Mouse (Mus musculus) embryonic facial prominence, embryonic 11.5 days (tissue): ENCODE data around the gene Rap1b. TPM values are rescaled to one million over a fixed set of nuclear protein-coding genes. Genes with fewer than 3 reads are reported as not detected.

ENCODE experiments used
- ATAC-seq: fragments of 200-750 bp; cut with Nextera tagmentation; replicated peaks from 2 replicates; pipeline ENCODE4 v1.8.0; 2017; ENCODE audit warnings: low read depth; ENCODE audit not compliant: insufficient number of reproducible peaks, low FRiP score, low TSS enrichment
- DNase-seq: peaks from one replicate; pipeline ENCODE4 v3.0.0-alpha.2; 2015; ENCODE audit warnings: low spot score
- H3K27ac ChIP-seq: fragments of 300-500 bp; sonication (generic); replicated peaks from 2 replicates; pipeline ENCODE4 v1.5.1; 2014; ENCODE audit warnings: mild to moderate bottlenecking, low read depth, low read length, control low read depth
- H3K27me3 ChIP-seq: fragments of 300-500 bp; sonication (generic); 2 replicates; pipeline ENCODE4 v1.6.1; 2014; ENCODE audit warnings: mild to moderate bottlenecking, low read length, moderate library complexity, mixed read lengths; ENCODE audit not compliant: control insufficient read depth, insufficient read depth
- H3K36me3 ChIP-seq: fragments of 300-500 bp; sonication (generic); replicated peaks from 2 replicates; pipeline ENCODE4 v1.6.1; 2014; ENCODE audit warnings: low read depth, mild to moderate bottlenecking, low read length, moderate library complexity, mixed read lengths; ENCODE audit not compliant: control insufficient read depth, insufficient read depth
- H3K4me1 ChIP-seq: fragments of 300-500 bp; sonication (generic); 2 replicates; pipeline ENCODE4 v1.6.1; 2014; ENCODE audit warnings: low read length, mixed read lengths; ENCODE audit not compliant: control insufficient read depth, insufficient read depth
- H3K4me2 ChIP-seq: fragments of 300-500 bp; sonication (generic); 2 replicates; pipeline ENCODE4 v1.6.1; 2014; ENCODE audit warnings: low read depth, mild to moderate bottlenecking, control low read depth, low read length, moderate library complexity
- H3K4me3 ChIP-seq: fragments of 300-500 bp; sonication (generic); 2 replicates; pipeline ENCODE4 v1.5.1; 2014; ENCODE audit warnings: low read depth, low read length, control low read depth
- H3K9ac ChIP-seq: fragments of 300-500 bp; sonication (generic); replicated peaks from 2 replicates; pipeline ENCODE4 v1.6.1; 2014; ENCODE audit warnings: mild to moderate bottlenecking, control low read depth, low read length
- H3K9me3 ChIP-seq: fragments of 300-500 bp; sonication (generic); replicated peaks from 2 replicates; pipeline ENCODE4 v1.6.1; 2016; ENCODE audit warnings: mild to moderate bottlenecking, low read length, inconsistent platforms, mixed read lengths; ENCODE audit not compliant: control insufficient read depth
- WGBS: fragments of 180-500 bp; shearing (Covaris S2); extraction: QIAGEN DNeasy Blood & Tissue Kit; methylation state at CpG from one replicate; pipeline ENCODE4 v1.1.7; 2014; 5-methylcytosine and 5-hydroxymethylcytosine counted together
- polyA plus RNA-seq: library from polyadenylated mRNA; unstranded; fragments of >200 nt; fragmentation: Nextera tagmentation; extraction: Ambion mirVana; gene quantifications from 2 replicates; pipeline ENCODE4 v1.2.1, GENCODE M21; 2014

Gene Rap1b
- polyA plus RNA-seq, 1 experiment from 2014 or later, result 179 TPM

DNA sequence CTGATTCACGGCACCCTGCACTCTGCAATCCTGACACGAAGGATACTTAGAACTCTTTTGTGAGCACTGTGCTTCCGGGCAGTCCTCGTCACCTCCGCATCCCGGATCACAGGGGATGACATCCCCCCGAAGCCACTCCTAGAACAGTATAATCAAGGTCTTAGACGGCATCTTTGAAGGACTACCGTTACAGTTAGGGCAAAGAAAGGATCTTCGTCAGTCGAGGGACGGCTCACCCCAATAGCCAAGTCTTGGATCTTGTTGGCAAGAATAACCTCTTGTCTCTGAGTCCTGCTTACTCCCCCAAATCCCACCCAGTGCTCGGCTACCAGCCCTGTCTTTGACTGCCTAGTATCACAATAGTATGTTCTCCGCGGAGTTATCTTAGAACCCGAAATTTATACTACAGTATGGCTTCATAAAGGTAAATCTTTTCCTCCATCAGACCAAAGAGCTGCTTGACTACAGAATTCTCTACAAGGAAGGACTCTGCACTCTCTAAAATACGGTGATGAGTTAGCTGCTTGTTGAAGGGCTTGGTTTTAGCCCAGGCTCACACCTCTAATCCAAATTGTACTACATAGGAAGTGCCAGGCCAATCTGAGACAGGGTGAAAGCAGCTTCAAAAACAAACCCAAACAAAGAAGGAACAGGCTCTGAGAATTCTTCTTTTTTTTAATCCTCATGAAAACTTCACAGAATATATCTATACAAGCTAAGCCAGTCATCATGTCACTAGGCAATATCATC is 55.2 kb downstream of the Rap1b start:
- no peak overlapping the region for H3K4me3 ChIP-seq
- DNase-seq (no peak), ATAC-seq (no peak)
- no peaks in the 10 kb centered on the region for H3K4me1 ChIP-seq
- no peaks in the 10 kb centered on the region; the same call in 1 of the 2 replicates for H3K36me3 ChIP-seq
- no peaks in the 10 kb centered on the region for H3K27me3 ChIP-seq
- H3K27ac ChIP-seq, result no peak overlapping the region
- WGBS, result 95% methylated on average over 17 of the region's 17 CpGs
- H3K9ac ChIP-seq, result no peak overlapping the region
- no peak overlapping the region for H3K4me2 ChIP-seq
- no peaks in the 10 kb centered on the region for H3K9me3 ChIP-seq

DNA sequence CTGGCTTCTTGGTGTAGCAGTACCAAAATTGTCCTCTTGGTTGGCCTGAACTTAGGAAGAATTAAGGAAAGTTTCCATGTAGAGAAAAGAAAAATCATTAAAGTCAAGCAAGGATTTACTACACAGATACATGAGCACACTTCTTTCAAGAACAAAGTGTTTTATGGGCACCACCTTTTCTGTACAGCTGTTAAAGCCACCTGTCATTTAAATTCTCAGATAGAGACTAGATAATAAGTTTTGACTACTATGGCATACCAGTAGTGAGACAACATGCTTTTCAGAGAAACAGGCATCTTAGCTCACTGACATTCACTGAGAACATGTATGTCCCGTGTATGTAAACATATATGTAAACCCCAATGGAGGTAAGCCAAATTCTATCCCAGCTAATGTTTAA is 55.8 kb downstream of the Rap1b start:
- Histone ChIP-seq H3K9me3 (no peaks in the 10 kb centered on the region), H3K27ac (no peak overlapping the region), H3K36me3 (no peaks in the 10 kb centered on the region; the same call in 1 of the 2 replicates), H3K4me1 (no peaks in the 10 kb centered on the region), H3K4me3 (no peak overlapping the region), H3K27me3 (no peaks in the 10 kb centered on the region), H3K4me2 (no peak overlapping the region), H3K9ac (no peak overlapping the region)
- 97% methylated on average over 1 of the region's 1 CpGs for WGBS
- ATAC-seq (no peak), DNase-seq (no peak)

DNA sequence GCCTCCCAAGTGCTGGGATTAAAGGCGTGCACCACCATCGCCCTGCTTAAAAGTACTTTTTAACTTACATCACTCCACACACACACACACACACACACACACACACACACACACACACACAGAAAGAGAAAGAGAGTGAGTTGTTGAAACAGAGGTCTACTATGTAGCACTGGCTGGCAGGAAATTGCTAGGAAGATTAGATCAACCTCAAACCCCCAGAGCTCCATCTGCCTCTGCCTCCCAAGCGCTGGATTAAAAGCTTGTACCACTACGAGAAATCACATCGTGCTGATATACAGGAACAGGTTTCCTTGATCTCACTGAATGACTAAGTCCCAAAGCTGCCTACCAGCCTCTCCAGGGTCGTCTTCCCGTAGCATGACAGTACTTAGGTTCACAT is 61.2 kb downstream of the Rap1b start:
- ATAC-seq, result no peak
- H3K36me3 ChIP-seq, result no peaks in the 10 kb centered on the region; the same call in 1 of the 2 replicates

DNA sequence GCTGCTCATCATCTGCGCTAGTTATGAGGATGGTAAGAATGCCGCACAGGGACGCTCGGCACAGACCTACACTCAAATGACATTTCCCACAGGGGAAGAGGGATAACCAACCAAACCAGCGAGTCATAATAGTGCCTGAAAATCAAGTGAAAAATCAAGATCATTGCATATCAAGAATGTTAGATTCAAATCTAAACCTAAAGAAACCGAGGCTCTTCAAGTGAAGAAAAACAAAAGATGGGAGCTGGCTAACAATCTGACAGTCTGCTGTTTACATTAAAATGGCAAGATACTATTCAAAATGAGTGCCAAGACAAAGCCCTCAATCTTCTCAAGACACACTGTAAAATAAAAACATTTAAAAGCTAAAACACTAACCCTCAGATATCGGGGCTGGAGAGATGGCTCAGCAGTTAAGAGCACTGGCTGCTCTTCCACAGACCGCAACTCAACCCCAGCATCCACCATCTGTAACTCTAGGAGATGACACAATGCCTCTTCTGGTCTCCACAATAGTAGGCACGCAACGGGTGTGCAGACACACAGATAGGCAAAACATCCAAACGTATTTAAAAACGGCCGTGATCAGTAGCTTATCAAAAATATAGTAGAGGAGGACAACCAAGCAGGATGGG is 61.9 kb downstream of the Rap1b start:
- no peaks in the 10 kb centered on the region; the same call in 1 of the 2 replicates for H3K36me3 ChIP-seq
- 94% methylated on average over 13 of the region's 13 CpGs for WGBS
- H3K4me1 ChIP-seq, result no peaks in the 10 kb centered on the region
- no peak overlapping the region for H3K4me2 ChIP-seq
- no peak overlapping the region for H3K9ac ChIP-seq
- no peak overlapping the region for H3K27ac ChIP-seq
- no peak overlapping the region for H3K4me3 ChIP-seq
- DNase-seq, result no peak
- no peaks in the 10 kb centered on the region for H3K9me3 ChIP-seq
- H3K27me3 ChIP-seq, result no peaks in the 10 kb centered on the region
- no peak for ATAC-seq

More for the DNA sequence above, 61.2 kb downstream of the Rap1b start:
- DNase-seq, result no peak
- Histone ChIP-seq H3K27me3 (no peaks in the 10 kb centered on the region), H3K27ac (no peak overlapping the region), H3K4me2 (no peak overlapping the region), H3K9me3 (no peaks in the 10 kb centered on the region), H3K4me3 (no peak overlapping the region), H3K9ac (no peak overlapping the region), H3K4me1 (no peaks in the 10 kb centered on the region)
- 94% methylated on average over 7 of the region's 7 CpGs for WGBS

DNA sequence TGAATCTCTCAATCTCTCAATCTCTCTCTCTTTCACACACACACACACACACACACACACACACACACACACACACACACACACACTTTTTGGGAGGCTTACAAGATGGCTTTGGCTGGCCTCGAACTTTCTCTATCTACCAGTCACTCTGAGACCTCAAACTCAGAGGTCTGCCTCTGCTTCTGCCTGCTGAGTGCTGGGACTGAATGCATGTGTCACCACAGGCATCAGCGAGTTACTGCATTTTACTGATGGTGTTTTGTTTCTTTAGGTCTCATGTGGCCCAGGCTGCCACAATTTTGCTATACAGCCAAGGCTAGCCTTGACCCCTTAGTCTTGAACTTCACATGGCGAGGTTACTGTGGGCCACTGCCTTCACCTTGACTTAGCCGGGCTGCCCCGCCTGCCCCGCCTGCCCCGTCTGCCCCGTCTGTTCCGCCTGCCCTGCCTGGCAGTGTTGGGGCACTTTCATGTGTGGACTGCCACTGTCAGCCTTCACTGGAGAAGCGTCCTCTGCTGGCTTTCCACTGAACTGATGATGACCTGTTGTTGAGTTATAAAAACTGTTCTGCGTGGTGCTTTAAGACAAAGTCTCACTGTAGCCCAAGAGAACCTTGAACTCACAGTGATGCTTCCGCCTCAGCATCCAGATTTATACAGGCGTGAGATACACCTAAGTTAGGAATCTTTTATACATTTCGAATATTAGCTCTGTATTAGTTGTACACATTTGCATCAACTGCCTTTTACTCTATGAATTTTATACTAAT is 63.2 kb downstream of the Rap1b start:
- Histone ChIP-seq H3K4me2 (no peak overlapping the region), H3K9me3 (no peaks in the 10 kb centered on the region), H3K36me3 (no peaks in the 10 kb centered on the region; the same call in 1 of the 2 replicates), H3K27me3 (no peaks in the 10 kb centered on the region), H3K27ac (no peak overlapping the region), H3K4me3 (no peak overlapping the region), H3K9ac (no peak overlapping the region), H3K4me1 (no peaks in the 10 kb centered on the region)
- no peak for DNase-seq
- 94% methylated on average over 14 of the region's 14 CpGs for WGBS
- no peak for ATAC-seq

DNA sequence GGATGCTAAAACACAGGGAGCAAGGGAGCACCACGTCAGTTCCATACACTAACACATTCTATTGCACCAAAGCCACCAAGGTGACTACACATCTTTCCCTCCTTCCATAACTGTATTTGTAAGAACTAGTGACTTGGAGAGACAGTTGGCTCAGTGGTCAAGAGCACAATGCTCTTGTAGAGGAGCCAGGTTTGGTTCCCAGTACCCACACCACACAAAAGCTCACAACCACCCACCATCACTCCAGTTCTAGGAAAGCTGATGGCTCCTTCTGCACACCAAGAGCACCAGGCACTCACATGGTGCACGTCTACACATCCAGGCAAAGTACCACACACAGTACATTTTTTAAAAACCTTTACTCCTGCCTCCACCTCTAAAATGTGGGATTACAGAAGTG is 63.8 kb downstream of the Rap1b start:
- Histone ChIP-seq H3K36me3 (no peaks in the 10 kb centered on the region; the same call in 1 of the 2 replicates), H3K27ac (no peak overlapping the region), H3K9ac (no peak overlapping the region), H3K9me3 (no peaks in the 10 kb centered on the region), H3K4me2 (no peak overlapping the region), H3K4me3 (no peak overlapping the region), H3K4me1 (no peaks in the 10 kb centered on the region), H3K27me3 (no peaks in the 10 kb centered on the region)
- no peak for DNase-seq
- no peak for ATAC-seq
- 99% methylated on average over 2 of the region's 2 CpGs for WGBS

DNA sequence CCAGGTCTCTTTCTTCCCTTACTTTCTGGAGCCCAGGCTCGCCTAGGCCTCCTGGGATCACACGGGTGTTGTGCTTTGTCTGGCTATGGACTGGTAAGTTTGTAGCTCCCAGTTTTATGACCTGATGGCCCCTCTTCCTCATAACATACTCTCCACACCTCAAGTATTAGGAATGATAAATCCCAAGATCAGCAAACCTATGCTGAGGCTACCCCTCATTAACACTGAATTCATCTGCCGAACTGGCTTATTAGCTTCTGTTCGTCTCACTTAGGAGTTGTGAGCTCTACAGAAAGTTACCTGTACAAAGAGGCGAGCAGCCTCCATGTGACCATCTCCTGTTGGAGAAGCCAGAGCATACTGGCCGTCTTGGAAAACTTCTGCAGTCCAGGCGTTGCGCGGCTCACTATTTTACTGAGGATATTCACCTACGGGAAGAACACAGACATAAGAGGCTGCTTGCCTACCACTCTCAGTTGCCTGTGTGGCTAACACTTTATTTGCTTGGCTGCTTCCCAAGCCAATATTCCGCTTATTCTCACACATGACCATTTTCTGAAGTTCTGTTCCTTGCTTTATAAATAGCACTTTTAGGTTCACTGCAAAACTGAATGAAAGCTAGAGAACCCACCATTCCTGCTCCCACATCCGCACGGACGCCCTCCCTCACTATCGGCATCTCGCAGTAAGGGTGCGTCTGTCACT is 64.7 kb downstream of the Rap1b start:
- no peaks in the 10 kb centered on the region for H3K9me3 ChIP-seq
- no peaks in the 10 kb centered on the region for H3K27me3 ChIP-seq
- H3K4me2 ChIP-seq, result no peak overlapping the region
- no peak overlapping the region for H3K9ac ChIP-seq
- no peak for ATAC-seq
- no peaks in the 10 kb centered on the region for H3K4me1 ChIP-seq
- WGBS, result 92% methylated on average over 17 of the region's 17 CpGs
- H3K27ac ChIP-seq, result no peak overlapping the region
- DNase-seq, result no peak
- no peak overlapping the region for H3K4me3 ChIP-seq
- H3K36me3 ChIP-seq, result no peaks in the 10 kb centered on the region; the same call in 1 of the 2 replicates
